Mouse (Mus musculus) CH12.LX (cell line): Measurements from ENCODE around the gene Slc9a9. TPM values are rescaled to one million over a fixed set of nuclear protein-coding genes. Genes with fewer than 3 reads are reported as not detected.

Source experiments
- DNase-seq: peaks from one replicate; pipeline ENCODE4 v3.0.0-alpha.2; 2013; ENCODE audit errors: extremely low read depth
- H3K27ac ChIP-seq: 2 replicates; pipeline ENCODE4 v1.5.1; 2012; ENCODE audit warnings: low read depth, mild to moderate bottlenecking, control low read depth, moderate library complexity; ENCODE audit not compliant: insufficient read depth
- H3K27me3 ChIP-seq: replicated peaks from 2 replicates; pipeline ENCODE3; 2012; ENCODE audit warnings: inconsistent platforms
- H3K36me3 ChIP-seq, 2 experiments: replicated peaks in 1 of 2; 2 replicates each; pipeline versions ENCODE3 to v1.6.1; 2012; ENCODE audit warnings: inconsistent platforms in 1 of 2, low read length in 1 of 2, mild to moderate bottlenecking in 1 of 2, mixed read lengths in 1 of 2, moderate library complexity in 1 of 2; ENCODE audit not compliant: control insufficient read depth in 1 of 2, insufficient read depth in 1 of 2
- H3K4me1 ChIP-seq, 2 experiments: 2 replicates each; pipeline ENCODE4 v1.6.1; 2012; ENCODE audit warnings: inconsistent platforms in 1 of 2, moderate library complexity in 1 of 2; ENCODE audit not compliant: insufficient read depth in 2 of 2, control insufficient read depth in 1 of 2
- H3K4me2 ChIP-seq: 2 replicates; pipeline ENCODE4 v1.6.1; 2012; ENCODE audit warnings: low read depth, mild to moderate bottlenecking, control low read depth; ENCODE audit not compliant: poor library complexity, insufficient read depth, severe bottlenecking
- H3K4me3 ChIP-seq, 3 experiments: fragments of 150-350 bp in 1 of 3; sonication (generic) in 1 of 3; replicated peaks in 1 of 3; 2 replicates each; pipeline versions ENCODE3 to v1.5.1; 2011 to 2012; ENCODE audit warnings: low read depth in 2 of 3, low read length in 2 of 3, mild to moderate bottlenecking in 2 of 3, moderate library complexity in 2 of 3, control low read depth in 1 of 3, improper control_type of control experiment in 1 of 3, inconsistent platforms in 1 of 3, mixed read lengths in 1 of 3; ENCODE audit not compliant: poor library complexity in 1 of 3
- H3K79me2 ChIP-seq: replicated peaks from 2 replicates; pipeline ENCODE4 v1.6.1; 2012; ENCODE audit warnings: mild to moderate bottlenecking, moderate library complexity; ENCODE audit not compliant: control insufficient read depth, poor library complexity, insufficient read depth, severe bottlenecking; ENCODE audit errors: extremely low read depth
- H3K9ac ChIP-seq: 2 replicates; pipeline ENCODE4 v1.6.1; 2012; ENCODE audit warnings: low read depth, mild to moderate bottlenecking, control low read depth, moderate library complexity; ENCODE audit not compliant: insufficient read depth
- H3K9me3 ChIP-seq: replicated peaks from 2 replicates; pipeline ENCODE3; 2012; ENCODE audit warnings: low read length, inconsistent platforms, mixed read lengths
- CTCF ChIP-seq, 2 experiments: IDR thresholded peaks in 1 of 2; conservative IDR thresholded peaks in 1 of 2; 2 replicates each; pipeline ENCODE4 v1.5.1; 2011 to 2012; ENCODE audit warnings: low read depth in 2 of 2, low read length in 2 of 2, improper control_type of control experiment in 1 of 2, inconsistent platforms in 1 of 2, mild to moderate bottlenecking in 1 of 2, moderate library complexity in 1 of 2
- E2F4 ChIP-seq: IDR thresholded peaks from 2 replicates; pipeline ENCODE4 v1.6.1; 2011; ENCODE audit warnings: low read depth, low read length, improper control_type of control experiment; ENCODE audit not compliant: insufficient replicate concordance
- ELF1 ChIP-seq: IDR thresholded peaks from 2 replicates; pipeline ENCODE4 v1.6.1; 2014; ENCODE audit warnings: low read depth, mild to moderate bottlenecking, inconsistent platforms, low read length, improper control_type of control experiment
- ETS1 ChIP-seq: conservative IDR thresholded peaks from 2 replicates; pipeline ENCODE4 v1.6.1; 2012; ENCODE audit warnings: low read depth, mild to moderate bottlenecking, inconsistent platforms, low read length, improper control_type of control experiment, moderate library complexity
- GABPA ChIP-seq: IDR thresholded peaks from 2 replicates; pipeline ENCODE4 v1.6.1; 2012; ENCODE audit warnings: low read depth, low read length, improper control_type of control experiment, inconsistent platforms; ENCODE audit not compliant: insufficient replicate concordance
- HCFC1 ChIP-seq: IDR thresholded peaks from 2 replicates; pipeline ENCODE4 v1.6.1; 2012; ENCODE audit warnings: low read depth, mild to moderate bottlenecking, inconsistent platforms, low read length, improper control_type of control experiment
- IRF4 ChIP-seq: IDR thresholded peaks from 2 replicates; pipeline ENCODE4 v1.6.1; 2014; ENCODE audit warnings: low read depth, mild to moderate bottlenecking, inconsistent platforms, low read length, improper control_type of control experiment
- MAFK ChIP-seq: IDR thresholded peaks from 2 replicates; pipeline ENCODE4 v1.6.1; 2011; ENCODE audit warnings: low read length, improper control_type of control experiment; ENCODE audit not compliant: insufficient replicate concordance
- MEF2A ChIP-seq: IDR thresholded peaks from 2 replicates; pipeline ENCODE4 v1.6.1; 2014; ENCODE audit warnings: low read depth, mild to moderate bottlenecking, inconsistent platforms, low read length, improper control_type of control experiment, borderline replicate concordance
- MYC ChIP-seq: IDR thresholded peaks from 2 replicates; pipeline ENCODE4 v1.6.1; 2011; ENCODE audit warnings: low read depth, mild to moderate bottlenecking, improper control_type of control experiment, low read length
- NELFE ChIP-seq: IDR thresholded peaks from 2 replicates; pipeline ENCODE4 v1.6.1; 2011; ENCODE audit warnings: low read depth, low read length, improper control_type of control experiment
- POLR2AphosphoS2 ChIP-seq: IDR thresholded peaks from 2 replicates; pipeline ENCODE4 v1.6.1; 2011; ENCODE audit warnings: low read depth, low read length, improper control_type of control experiment
- RAD21 ChIP-seq: IDR thresholded peaks from 2 replicates; pipeline ENCODE4 v1.6.1; 2011; ENCODE audit warnings: low read depth, mild to moderate bottlenecking, low read length, improper control_type of control experiment, moderate library complexity
- RCOR1 ChIP-seq: conservative IDR thresholded peaks from 2 replicates; pipeline ENCODE4 v1.6.1; 2012; ENCODE audit warnings: low read depth, mild to moderate bottlenecking, inconsistent platforms, low read length, improper control_type of control experiment
- USF1 ChIP-seq: IDR thresholded peaks from 2 replicates; pipeline ENCODE4 v1.6.1; 2014; ENCODE audit warnings: low read depth, mild to moderate bottlenecking, inconsistent platforms, low read length, improper control_type of control experiment
- USF2 ChIP-seq: conservative IDR thresholded peaks from 2 replicates; pipeline ENCODE4 v1.6.1; 2011; ENCODE audit warnings: low read depth, low read length, improper control_type of control experiment
- ZC3H11A ChIP-seq: IDR thresholded peaks from 2 replicates; pipeline ENCODE4 v1.6.1; 2012; ENCODE audit warnings: low read depth, mild to moderate bottlenecking, inconsistent platforms, low read length, improper control_type of control experiment
- ZKSCAN1 ChIP-seq: IDR thresholded peaks from 2 replicates; pipeline ENCODE4 v1.6.1; 2012; ENCODE audit warnings: low read depth, inconsistent platforms, low read length, improper control_type of control experiment, borderline replicate concordance
- ZNF384 ChIP-seq: IDR thresholded peaks from 2 replicates; pipeline ENCODE4 v1.6.1; 2012; ENCODE audit warnings: low read depth, low read length, improper control_type of control experiment, inconsistent platforms
- dilution Hi-C: fragments of 300-500 bp; cut with MboI; formaldehyde crosslinking; loops from 2 replicates; pipeline ENCODE4 v1.14.3; 2020; ENCODE audit warnings: low sequenced_read_pairs; ENCODE audit not compliant: extremely low pct_unique_long_range_greater_than_20kb, extremely low pct_ligation_motif_present
- in situ Hi-C: fragments of 300-500 bp; cut with MboI; formaldehyde crosslinking; loops from 3 replicates; pipeline ENCODE4 v1.14.3; 2019; ENCODE audit warnings: low sequenced_read_pairs, low pct_ligation_motif_present, low pct_unique_long_range_greater_than_20kb, mixed read lengths
- polyA plus RNA-seq: library from polyadenylated mRNA; unstranded; fragments of >175 nt; gene quantifications from 2 replicates; pipeline ENCODE4 v1.2.1, GENCODE M21; 2012; ENCODE audit warnings: low read depth; ENCODE audit not compliant: insufficient read length
- total RNA-seq, 2 experiments: library from RNA; depleted of rRNA; stranded (reverse); fragments of 300-350 nt in 1 of 2; fragments of >200 nt in 1 of 2; gene quantifications; 2 replicates each; pipeline ENCODE4 v1.2.3; 2012 to 2014

The Slc9a9 gene
- total and polyA plus RNA-seq, 3 experiments = not detected

DNA sequence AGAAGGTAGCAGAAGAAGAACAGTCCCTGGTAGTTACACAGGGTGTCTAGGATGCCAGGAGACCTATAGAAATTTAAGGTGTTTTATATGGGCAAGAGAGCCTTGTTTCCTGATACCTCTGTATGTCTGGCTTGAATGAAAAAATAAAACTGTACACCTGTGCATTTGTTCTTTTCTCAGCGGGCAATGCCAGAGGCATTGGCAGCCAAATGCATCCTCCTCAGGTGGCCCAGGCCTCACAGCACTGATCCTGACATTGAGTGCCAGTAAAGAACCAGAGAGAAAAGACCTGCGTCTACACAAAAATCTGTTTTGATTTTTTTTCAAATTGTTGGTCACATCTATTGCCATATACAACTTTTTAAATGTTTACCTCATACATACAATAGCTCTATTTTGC is 121.3 kb downstream of the Slc9a9 start:
- Histone ChIP-seq H3K36me3 (no peaks in the 10 kb centered on the region), H3K9me3 (peaks cover 63% of the 10 kb centered on the region), H3K27me3 (no peaks in the 10 kb centered on the region), H3K79me2 (no peaks in the 10 kb centered on the region), H3K27ac (no peak overlapping the region), H3K4me1 (no peaks in the 10 kb centered on the region), H3K9ac (no peak overlapping the region), H3K4me3 (no peak overlapping the region), H3K4me2 (no peak overlapping the region)
- dilution Hi-C loops (no loop called here), in situ Hi-C loops (no loop called here)
- no peak for TF ChIP-seq USF1
- TF ChIP-seq GABPA = no peak
- no peak for TF ChIP-seq IRF4
- DNase-seq = no peak

GRCm38 (mm10) chr9:94803073-94803472 is 133.4 kb downstream of the Slc9a9 start:
- DNase-seq = no peak
- dilution Hi-C loops = no loop called here
- no peak overlapping the region for H3K4me3 ChIP-seq
- in situ Hi-C loops = no loop called here
- no peaks in the 10 kb centered on the region for H3K27me3 ChIP-seq
- no peak overlapping the region for H3K27ac ChIP-seq
- no peaks in the 10 kb centered on the region for H3K79me2 ChIP-seq
- no peak overlapping the region for H3K9ac ChIP-seq
- no peak overlapping the region for H3K4me2 ChIP-seq
- H3K4me1 ChIP-seq = no peaks in the 10 kb centered on the region
- TF ChIP-seq MEF2A = no peak
- no peak for TF ChIP-seq ZC3H11A
- TF ChIP-seq RAD21 = no peak
- TF ChIP-seq ZNF384 = no peak
- no peak for TF ChIP-seq CTCF (conservative IDR thresholded peaks at IDR 0.05 in 1 of 2, IDR thresholded peaks at IDR 0.05 in 1 of 2; ENCODE audit: low read depth in 2 of 2, low read length in 2 of 2)
- TF ChIP-seq HCFC1 = no peak
- no peak for TF ChIP-seq NELFE
- TF ChIP-seq E2F4 = no peak
- no peaks in the 10 kb centered on the region for H3K36me3 ChIP-seq
- peaks cover 61% of the 10 kb centered on the region for H3K9me3 ChIP-seq

GRCm38 (mm10) chr9:94805506-94805905 is 135.8 kb downstream of the Slc9a9 start:
- no peak overlapping the region for H3K4me2 ChIP-seq
- H3K4me1 ChIP-seq = no peaks in the 10 kb centered on the region
- H3K4me3 ChIP-seq = no peak overlapping the region
- no peaks in the 10 kb centered on the region for H3K36me3 ChIP-seq
- TF ChIP-seq USF2 = no peak
- TF ChIP-seq ETS1 = no peak
- no peak for TF ChIP-seq MEF2A
- TF ChIP-seq RCOR1 = no peak
- TF ChIP-seq ZC3H11A = no peak
- no peak for TF ChIP-seq POLR2AphosphoS2
- TF ChIP-seq RAD21 = no peak
- TF ChIP-seq ZKSCAN1 = no peak
- no peak for TF ChIP-seq ELF1
- no peak for TF ChIP-seq USF1
- no peak for TF ChIP-seq MAFK
- no peak for TF ChIP-seq E2F4
- no peak for TF ChIP-seq MYC
- dilution Hi-C loops (no loop called here), in situ Hi-C loops (no loop called here)
- no peaks in the 10 kb centered on the region for H3K27me3 ChIP-seq
- no peak overlapping the region for H3K9ac ChIP-seq
- H3K79me2 ChIP-seq = no peaks in the 10 kb centered on the region
- no peak for DNase-seq
- H3K9me3 ChIP-seq = peaks cover 56% of the 10 kb centered on the region
- H3K27ac ChIP-seq = no peak overlapping the region
